Mouse (Mus musculus) ovary, adult 18-20 months (tissue): ENCODE results near the gene Angptl3.
A peak's percentile ranks its signal among the peaks of the same experiment; 100 is the strongest.

ENCODE experiments used
- DNase-seq: peaks from one replicate; pipeline ENCODE4 v3.0.0; 2022; ENCODE audit warnings: low spot score, mixed read lengths

The Angptl3 gene

DNA sequence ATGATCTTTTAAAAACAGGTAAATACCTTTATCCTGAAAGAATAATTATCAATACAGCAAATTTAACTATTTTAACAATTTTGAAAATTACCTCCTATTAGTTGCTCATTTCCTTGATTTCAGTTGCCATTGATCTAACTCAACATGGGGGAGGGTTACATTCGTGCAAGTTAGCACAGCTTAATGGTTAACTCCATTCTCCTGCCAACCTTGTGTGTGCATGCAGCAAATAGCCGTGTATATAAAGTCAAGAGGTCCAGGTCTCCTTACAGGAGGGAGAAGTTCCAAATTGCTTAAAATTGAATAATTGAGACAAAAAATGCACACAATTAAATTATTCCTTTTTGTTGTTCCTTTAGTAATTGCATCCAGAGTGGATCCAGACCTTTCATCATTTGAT, at the start of gene Angptl3:
Gene Angptl3 (plus strand): TSS at position 269 of the 400 bp plus-strand sequence.
- DNase-seq = no peak

- no peak for DNase-seq
These were observed 46.1 kb upstream of the Angptl3 start for GRCm38 (mm10) chr4:98984701-98985100.

DNA sequence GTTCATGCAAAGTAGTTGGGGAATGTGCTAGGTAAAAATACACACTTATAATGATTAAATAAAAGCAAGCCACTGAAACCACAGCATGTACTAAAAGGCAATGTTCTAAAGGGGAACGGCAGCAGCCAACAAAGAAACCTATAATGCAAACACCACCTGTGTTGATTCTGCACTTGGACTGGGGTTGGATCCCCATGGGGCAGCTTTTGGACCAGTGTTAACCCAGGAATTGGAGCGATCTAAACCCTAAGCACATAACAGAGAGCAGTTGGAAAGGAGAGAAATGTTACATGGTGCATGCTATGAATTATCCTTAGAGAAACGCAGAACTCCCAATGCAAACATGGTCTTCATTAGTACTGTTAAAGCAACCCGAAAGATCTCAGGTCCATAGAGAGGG, 37.3 kb upstream of the Angptl3 start:
- DNase-seq = no peak

DNA sequence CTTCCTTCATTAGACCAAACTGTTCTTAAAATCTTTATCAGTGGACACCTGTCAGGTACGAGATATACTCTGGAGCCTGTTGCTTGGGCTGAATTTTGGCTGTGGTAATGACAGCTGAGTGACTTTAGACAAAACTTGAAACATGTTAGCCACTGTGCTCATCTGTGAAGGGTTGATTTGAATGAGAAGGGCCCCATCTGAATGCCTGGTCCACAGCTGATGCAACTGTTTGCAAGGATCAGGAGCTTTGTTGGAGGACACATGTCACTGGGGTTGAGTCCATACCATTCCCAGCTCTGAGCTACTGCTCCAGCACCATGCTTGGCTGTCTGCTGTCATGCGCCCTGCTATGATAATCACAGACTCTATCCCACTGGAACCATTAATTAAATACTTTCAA, 25.2 kb upstream of the Angptl3 start:
- DNase-seq = no peak

DNA sequence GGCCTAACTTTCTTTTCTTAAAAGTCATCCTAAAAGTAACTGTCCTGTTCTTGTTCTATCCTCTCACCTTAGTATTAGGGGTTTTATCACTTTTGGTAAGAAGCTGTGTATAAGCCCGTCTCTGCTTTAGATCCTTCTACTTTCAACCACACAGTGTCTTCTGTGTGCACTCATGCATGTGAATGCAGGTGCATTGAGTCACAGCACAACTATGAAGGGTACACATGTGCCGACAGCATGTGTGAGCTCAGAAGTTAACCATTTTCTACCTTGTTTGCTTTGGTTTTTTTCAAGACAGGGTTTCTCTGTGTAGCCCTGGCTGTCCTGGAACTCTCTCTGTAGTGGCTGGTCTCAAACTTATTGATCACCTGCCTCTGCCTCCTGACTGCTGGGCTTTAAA, 24.4 kb upstream of the Angptl3 start:
- DNase-seq = no peak

DNA sequence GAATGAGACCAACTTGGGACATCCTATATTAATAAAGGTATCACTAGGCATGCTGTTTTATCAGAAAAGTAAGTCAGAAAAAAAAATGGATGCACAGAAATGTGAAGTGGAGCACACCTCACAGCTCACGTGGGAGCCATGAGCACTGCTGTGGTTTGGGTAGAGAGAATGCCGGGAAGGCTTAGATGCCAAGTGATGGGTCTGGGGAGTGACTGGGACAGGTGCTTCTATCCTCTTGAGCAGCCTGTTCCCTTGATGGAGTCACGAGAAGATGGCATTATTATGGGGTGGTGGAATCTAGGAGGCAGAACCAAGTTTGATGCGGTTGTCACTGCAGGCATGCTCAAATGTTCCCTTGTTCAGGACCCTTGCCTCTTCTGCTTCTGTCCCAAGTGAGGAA, 19.7 kb upstream of the Angptl3 start:
- DNase-seq = no peak

GRCm38 (mm10) chr4:99022221-99022620, 8.5 kb upstream of the Angptl3 start:
- DNase-seq = no peak

GRCm38 (mm10) chr4:99028377-99028776, 2.4 kb upstream of the Angptl3 start:
- no peak for DNase-seq

- DNase-seq = peak; percentile 6
These were observed 2.2 kb downstream of the Angptl3 start for GRCm38 (mm10) chr4:99032921-99033320.

DNA sequence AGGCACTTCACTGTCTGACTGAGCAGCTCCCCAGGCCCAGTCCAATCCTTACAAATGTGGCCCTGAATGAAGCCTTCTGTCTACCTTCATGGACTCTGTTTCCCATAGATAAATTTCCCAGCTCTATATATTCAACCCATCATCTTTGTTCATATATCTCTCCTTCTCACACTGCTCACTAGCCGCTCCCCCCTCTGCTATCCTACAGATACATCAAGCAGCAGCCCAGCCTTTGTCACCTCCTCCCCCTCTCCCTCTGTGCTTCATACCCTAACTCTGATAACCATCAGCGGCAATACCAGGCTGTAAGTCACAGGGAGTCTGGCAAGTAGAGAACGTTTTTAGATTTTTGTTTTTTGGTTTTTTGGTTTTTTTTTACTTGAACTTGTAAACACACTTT, 14.1 kb downstream of the Angptl3 start:
- DNase-seq = no peak

GRCm38 (mm10) chr4:99046471-99046870, 15.7 kb downstream of the Angptl3 start:
- DNase-seq = no peak

GRCm38 (mm10) chr4:99048581-99048980, 17.8 kb downstream of the Angptl3 start:
- DNase-seq = no peak

DNA sequence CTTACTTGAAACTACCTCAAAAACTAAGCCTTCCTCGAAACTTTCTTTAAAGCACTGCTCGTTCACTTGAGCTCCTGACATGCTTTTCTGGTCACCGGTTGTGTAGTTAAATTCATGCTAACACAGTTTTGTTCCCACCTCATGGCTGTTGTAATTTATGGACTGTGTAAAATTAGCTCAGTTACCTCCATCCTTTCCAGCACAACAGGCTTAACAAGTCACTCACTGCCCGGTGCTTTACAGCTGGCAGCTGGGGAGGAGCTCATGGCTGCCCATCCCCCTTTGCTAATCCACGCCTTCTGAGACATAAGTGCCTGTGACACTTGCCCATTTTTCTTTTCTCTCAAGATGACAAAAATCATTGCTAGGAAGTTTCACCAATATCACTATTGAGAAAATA, 33.8 kb downstream of the Angptl3 start:
- DNase-seq = no peak

DNA sequence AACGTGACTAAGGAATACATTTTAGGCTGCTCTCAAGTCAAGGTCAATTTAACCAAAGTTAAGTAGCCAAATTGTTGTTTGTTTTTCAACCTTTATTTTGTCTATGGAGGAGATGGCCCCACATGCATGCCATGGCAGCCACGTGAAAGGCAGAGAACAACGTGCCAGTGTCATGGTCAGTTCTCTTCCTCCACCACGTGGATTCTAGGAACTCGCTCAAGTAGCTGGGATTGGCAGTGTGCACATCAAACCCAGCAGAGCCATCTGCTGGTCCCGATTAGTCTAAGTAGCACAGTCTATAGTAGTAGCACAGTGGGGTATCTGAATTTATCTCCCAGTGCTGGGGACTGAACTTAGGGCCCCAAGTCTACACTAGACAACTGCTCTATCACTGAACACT, 38.1 kb downstream of the Angptl3 start:
- DNase-seq = no peak

DNA sequence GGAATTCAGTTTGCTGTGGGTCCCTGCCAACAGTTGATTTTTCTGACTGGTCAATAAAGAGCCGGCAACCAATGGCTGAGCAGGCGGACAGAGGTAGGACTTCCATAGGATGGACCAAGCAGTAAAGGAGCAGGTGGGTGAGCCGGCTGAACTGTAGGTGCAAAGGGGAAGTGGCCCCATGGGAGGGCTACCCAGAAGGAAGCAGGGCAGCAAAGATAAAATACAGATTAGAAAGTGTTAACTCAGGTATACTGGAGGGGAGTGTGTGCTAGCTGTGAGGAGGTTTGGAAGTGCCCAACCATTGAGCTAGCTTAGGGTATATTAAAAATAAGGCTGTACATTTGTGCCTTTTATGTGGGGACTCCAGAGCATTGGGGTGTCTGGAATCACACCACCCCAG, 47.3 kb downstream of the Angptl3 start:
- DNase-seq = no peak

GRCm38 (mm10) chr4:99081169-99081568, 50.4 kb downstream of the Angptl3 start:
- no peak for DNase-seq

DNA sequence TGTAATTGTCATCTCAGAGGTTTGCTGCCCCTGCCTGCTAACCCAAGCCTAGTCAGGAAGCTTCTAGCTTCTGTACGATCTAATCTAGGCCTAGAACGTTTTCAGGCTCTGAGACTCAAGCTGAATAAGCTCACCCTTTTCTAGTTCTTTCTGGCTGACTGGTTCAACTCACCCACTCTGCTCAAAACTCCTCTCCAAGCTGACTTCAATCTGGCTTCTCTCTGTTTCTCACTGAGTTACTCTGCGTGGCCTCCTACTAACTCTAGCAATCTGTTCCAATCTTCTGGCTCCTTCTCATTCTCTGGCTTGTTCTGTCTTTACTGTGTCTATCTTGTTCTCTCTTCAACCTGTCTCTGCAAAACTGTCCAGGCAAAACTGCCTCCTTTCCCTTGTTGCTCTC, 53.1 kb downstream of the Angptl3 start:
- no peak for DNase-seq

DNA sequence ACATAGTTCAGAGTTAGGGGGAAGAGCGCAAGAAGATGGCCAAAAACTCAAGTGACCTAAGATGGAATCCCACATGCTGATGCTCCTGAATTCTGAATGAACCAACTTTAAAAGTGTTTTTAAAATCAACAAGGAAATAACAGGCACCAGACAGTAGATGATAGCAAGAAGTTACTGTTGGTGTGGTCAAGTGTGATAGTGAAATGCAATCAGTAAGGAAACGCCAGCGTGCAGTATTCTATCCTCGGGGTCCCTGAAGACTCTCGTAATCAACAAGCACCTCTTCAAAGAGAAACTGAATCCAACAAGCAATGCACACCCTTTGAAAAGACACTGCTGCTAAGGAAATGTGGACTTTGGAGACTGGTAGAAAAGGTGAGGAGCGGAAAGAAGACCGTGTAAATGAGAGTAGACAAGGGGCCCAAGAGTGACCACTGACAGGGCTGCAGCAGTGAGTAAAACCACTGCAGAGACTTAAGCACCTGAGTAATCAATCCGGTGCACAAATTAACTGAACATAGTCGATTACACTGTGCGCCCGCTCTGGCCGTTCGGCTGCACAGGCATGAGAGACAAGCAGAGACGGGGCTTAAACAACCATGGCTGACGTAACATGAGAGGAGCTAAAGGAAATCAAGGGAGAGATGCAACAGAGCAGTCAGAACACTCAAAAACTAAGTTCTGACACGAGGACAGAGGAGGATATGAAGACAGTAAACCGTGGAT, 57.2 kb downstream of the Angptl3 start:
- no peak for DNase-seq

DNA sequence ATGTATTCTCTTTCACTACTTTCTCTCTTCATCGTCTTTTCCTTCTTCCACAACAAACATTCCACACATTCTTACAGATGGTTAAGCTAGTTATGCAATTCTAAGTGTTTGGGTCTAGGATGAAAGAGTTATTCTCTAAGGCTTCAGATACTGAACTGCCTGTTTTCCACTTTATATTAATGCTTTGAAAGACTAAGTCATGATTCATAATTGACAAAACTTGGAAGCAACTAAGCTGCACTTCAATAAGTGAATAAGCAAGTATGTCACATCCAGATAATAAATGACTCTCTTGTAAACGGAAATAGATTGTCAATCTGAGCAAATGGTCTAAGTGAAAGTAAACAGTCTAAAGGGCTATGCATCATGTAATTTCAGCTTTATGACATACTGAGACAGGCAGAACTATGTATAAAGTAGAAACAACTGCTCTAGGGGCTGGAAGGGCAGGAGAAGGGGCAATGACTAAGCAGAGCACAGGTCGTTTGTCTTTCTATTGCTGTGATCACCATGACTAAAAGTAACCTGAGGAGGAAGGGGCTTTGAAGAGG, 60.5 kb downstream of the Angptl3 start:
- DNase-seq = no peak

GRCm38 (mm10) chr4:99091777-99092176, 61.0 kb downstream of the Angptl3 start:
- no peak for DNase-seq
